Mouse (Mus musculus) heart, embryonic 11.5 days (tissue): ENCODE data around the gene Mxra7. TPM values are rescaled to one million over a fixed set of nuclear protein-coding genes. Genes with fewer than 3 reads are reported as not detected.

Source experiments
- ATAC-seq: fragments of 200-750 bp; cut with Nextera tagmentation; replicated peaks from 2 replicates; pipeline ENCODE4 v1.8.0; 2017; ENCODE audit warnings: moderate library complexity; ENCODE audit not compliant: insufficient number of reproducible peaks, low FRiP score, low TSS enrichment
- H3K27ac ChIP-seq: fragments of 300-500 bp; sonication (generic); 2 replicates; pipeline ENCODE4 v1.5.1; 2014; ENCODE audit warnings: mild to moderate bottlenecking, low read depth, low read length
- H3K27me3 ChIP-seq: fragments of 300-500 bp; sonication (generic); 2 replicates; pipeline ENCODE4 v1.6.1; 2014; ENCODE audit warnings: mild to moderate bottlenecking, low read length, mixed read lengths; ENCODE audit not compliant: control insufficient read depth, insufficient read depth
- H3K36me3 ChIP-seq: fragments of 300-500 bp; sonication (generic); 2 replicates; pipeline ENCODE4 v1.6.1; 2014; ENCODE audit warnings: mild to moderate bottlenecking, low read length, moderate library complexity, mixed read lengths; ENCODE audit not compliant: control insufficient read depth, insufficient read depth
- H3K4me1 ChIP-seq: fragments of 300-500 bp; sonication (generic); 2 replicates; pipeline ENCODE4 v1.6.1; 2014; ENCODE audit warnings: low read length; ENCODE audit not compliant: control insufficient read depth, insufficient read depth
- H3K4me2 ChIP-seq: fragments of 300-500 bp; sonication (generic); 2 replicates; pipeline ENCODE4 v1.6.1; 2014; ENCODE audit warnings: mild to moderate bottlenecking, moderate library complexity
- H3K4me3 ChIP-seq: fragments of 300-500 bp; sonication (generic); 2 replicates; pipeline ENCODE4 v1.5.1; 2014; ENCODE audit warnings: low read depth, low read length
- H3K9ac ChIP-seq: fragments of 300-500 bp; sonication (generic); 2 replicates; pipeline ENCODE4 v1.6.1; 2014; ENCODE audit warnings: mild to moderate bottlenecking, low read depth, low read length, moderate library complexity
- H3K9me3 ChIP-seq: fragments of 300-500 bp; sonication (generic); replicated peaks from 2 replicates; pipeline ENCODE4 v1.6.1; 2016; ENCODE audit warnings: low read length; ENCODE audit not compliant: control insufficient read depth
- WGBS: fragments of 180-500 bp; shearing (Covaris S2); extraction: QIAGEN DNeasy Blood & Tissue Kit; methylation state at CpG from one replicate; pipeline ENCODE4 v1.1.7; 2014; ENCODE audit not compliant: insufficient replicate concordance; 5-methylcytosine and 5-hydroxymethylcytosine counted together
- polyA plus RNA-seq: library from polyadenylated mRNA; unstranded; fragments of >200 nt; fragmentation: Nextera tagmentation; extraction: Ambion mirVana; gene quantifications from 2 replicates; pipeline ENCODE4 v1.2.1, GENCODE M21; 2014

Mxra7 gene
- polyA plus RNA-seq, 1 experiment from 2014 or later = 15.9 TPM

- no peak for ATAC-seq
- Histone ChIP-seq H3K36me3 (no peaks in the 10 kb centered on the region), H3K4me1 (peaks cover 43% of the 10 kb centered on the region), H3K27ac (no peak overlapping the region), H3K27me3 (no peaks in the 10 kb centered on the region), H3K9me3 (no peaks in the 10 kb centered on the region), H3K4me3 (no peak overlapping the region), H3K9ac (no peak overlapping the region), H3K4me2 (no peak overlapping the region)
- WGBS = 72% methylated on average over 11 of the region's 11 CpGs
Measured at GRCm38 (mm10) chr11:116810528-116810927, 17.3 kb downstream of the Mxra7 start.

- peaks cover 33% of the 10 kb centered on the region for H3K4me1 ChIP-seq
- H3K4me2 ChIP-seq = no peak overlapping the region
- no peak overlapping the region for H3K9ac ChIP-seq
- no peaks in the 10 kb centered on the region for H3K9me3 ChIP-seq
- ATAC-seq = no peak
- no peaks in the 10 kb centered on the region for H3K27me3 ChIP-seq
- H3K4me3 ChIP-seq = no peak overlapping the region
- WGBS = 77% methylated on average over 8 of the region's 8 CpGs
- H3K36me3 ChIP-seq = no peaks in the 10 kb centered on the region
- H3K27ac ChIP-seq = no peak overlapping the region
Measured at GRCm38 (mm10) chr11:116809520-116809919, 18.3 kb downstream of the Mxra7 start.

GRCm38 (mm10) chr11:116808811-116809395 is 18.9 kb downstream of the Mxra7 start:
- Histone ChIP-seq H3K4me3 (no peak overlapping the region), H3K4me2 (no peak overlapping the region), H3K9me3 (no peaks in the 10 kb centered on the region), H3K9ac (no peak overlapping the region), H3K4me1 (peaks cover 27% of the 10 kb centered on the region), H3K36me3 (no peaks in the 10 kb centered on the region), H3K27me3 (no peaks in the 10 kb centered on the region), H3K27ac (no peak overlapping the region)
- ATAC-seq = no peak
- 72% methylated on average over 11 of the region's 11 CpGs for WGBS

- H3K9ac ChIP-seq = peak overlapping the region; percentile 22; the same call in 1 of the 2 replicates
- ATAC-seq = no peak
- 24% methylated on average over 7 of the region's 7 CpGs for WGBS
Measured at GRCm38 (mm10) chr11:116807938-116808606, 19.8 kb downstream of the Mxra7 start.

GRCm38 (mm10) chr11:116807526-116807925 is 20.3 kb downstream of the Mxra7 start:
- Histone ChIP-seq H3K4me1 (peaks cover 13% of the 10 kb centered on the region), H3K27me3 (no peaks in the 10 kb centered on the region), H3K36me3 (no peaks in the 10 kb centered on the region), H3K9ac (peak overlapping the region; percentile 22; the same call in 1 of the 2 replicates), H3K27ac (peak overlapping the region; percentile 66), H3K4me2 (no peak overlapping the region), H3K9me3 (no peaks in the 10 kb centered on the region), H3K4me3 (no peak overlapping the region)
- no peak for ATAC-seq
- WGBS = 58% methylated on average over 3 of the region's 3 CpGs

More at GRCm38 (mm10) chr11:116807938-116808606, 19.8 kb downstream of the Mxra7 start:
- Histone ChIP-seq H3K4me1 (peaks cover 19% of the 10 kb centered on the region), H3K36me3 (no peaks in the 10 kb centered on the region), H3K4me3 (no peak overlapping the region), H3K27ac (peak overlapping the region; percentile 66), H3K9me3 (no peaks in the 10 kb centered on the region), H3K27me3 (no peaks in the 10 kb centered on the region), H3K4me2 (no peak overlapping the region)

- Histone ChIP-seq H3K27me3 (no peaks in the 10 kb centered on the region), H3K27ac (peak overlapping the region; percentile 66), H3K9ac (no peak overlapping the region), H3K4me1 (peaks cover 9% of the 10 kb centered on the region), H3K4me2 (no peak overlapping the region), H3K36me3 (no peaks in the 10 kb centered on the region), H3K4me3 (no peak overlapping the region), H3K9me3 (no peaks in the 10 kb centered on the region)
- WGBS = 56% methylated on average over 7 of the region's 7 CpGs
- ATAC-seq = no peak
Measured at GRCm38 (mm10) chr11:116807116-116807515, 20.7 kb downstream of the Mxra7 start.

- H3K4me2 ChIP-seq = no peak overlapping the region
- no peaks in the 10 kb centered on the region for H3K36me3 ChIP-seq
- WGBS = 70% methylated on average over 15 of the region's 15 CpGs
- no peak for ATAC-seq
- no peak overlapping the region for H3K4me3 ChIP-seq
- H3K4me1 ChIP-seq = peaks cover 5% of the 10 kb centered on the region
- H3K27ac ChIP-seq = peak overlapping the region; percentile 66
- no peaks in the 10 kb centered on the region for H3K9me3 ChIP-seq
- H3K9ac ChIP-seq = no peak overlapping the region
- no peaks in the 10 kb centered on the region for H3K27me3 ChIP-seq
Measured at GRCm38 (mm10) chr11:116806136-116807071, 21.4 kb downstream of the Mxra7 start.

- H3K4me1 ChIP-seq = no peaks in the 10 kb centered on the region; the same call in 1 of the 2 replicates
- H3K36me3 ChIP-seq = no peaks in the 10 kb centered on the region
- no peak overlapping the region for H3K4me3 ChIP-seq
- no peak for ATAC-seq
- H3K9ac ChIP-seq = no peak overlapping the region
- H3K9me3 ChIP-seq = no peaks in the 10 kb centered on the region
- 74% methylated on average over 5 of the region's 5 CpGs for WGBS
- H3K27ac ChIP-seq = no peak overlapping the region
- H3K4me2 ChIP-seq = no peak overlapping the region
- no peaks in the 10 kb centered on the region for H3K27me3 ChIP-seq
Measured at GRCm38 (mm10) chr11:116802709-116803108, 25.1 kb downstream of the Mxra7 start.
